Mouse (Mus musculus) erythroblast, adult 5-6 weeks (primary cell): ENCODE results near the gene Xrn1. TPM values are rescaled to one million over a fixed set of nuclear protein-coding genes. Genes with fewer than 3 reads are reported as not detected.
"Not testable (repeated sequence)": the region's sequence is repeated elsewhere in the genome, so short reads cannot be mapped to it uniquely, and the experiment has no call there.

ENCODE experiments used
- ATAC-seq: replicated peaks from 2 replicates; pipeline ENCODE4 v1.8.0; 2016; ENCODE audit warnings: moderate number of reproducible peaks, mild to moderate bottlenecking, moderate TSS enrichment, inconsistent platforms; ENCODE audit not compliant: poor library complexity, low FRiP score, severe bottlenecking
- total RNA-seq, 2 experiments: library from RNA; stranded (forward) in 1 of 2; stranded (reverse) in 1 of 2; fragments of 150-400 nt in 1 of 2; fragments of 200-764, 138-1000 nt in 1 of 2; gene quantifications; 2 replicates each; pipeline versions ENCODE4 v1.2.3 to v1.2.4; 2015 to 2017; ENCODE audit warnings: low replicate concordance in 2 of 2

Xrn1 gene
- total RNA-seq, 2 experiments from 2014 or later: 46.8 to 54.2 TPM

- no peak for ATAC-seq
Observed at GRCm38 (mm10) chr9:96035371-96036086, 81.0 kb downstream of the Xrn1 start.

DNA sequence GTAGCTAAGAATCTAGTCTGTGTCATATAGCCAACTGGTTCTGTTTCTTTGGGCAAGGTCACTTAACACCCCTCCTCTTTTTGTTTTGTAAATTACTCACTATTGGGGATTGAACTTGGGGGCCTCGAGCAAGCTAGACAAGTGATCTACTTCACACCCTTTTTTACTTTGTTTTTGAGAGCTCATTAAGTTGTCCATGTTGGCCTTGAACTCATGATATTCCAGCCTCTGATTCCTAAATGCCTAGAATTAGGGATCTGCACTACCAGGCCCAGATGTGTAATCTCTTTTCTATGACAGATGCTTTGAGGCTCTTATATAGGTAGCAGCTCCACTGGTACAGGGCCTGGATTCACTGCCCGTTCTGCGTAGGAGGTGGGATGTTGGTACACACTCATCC is 89.7 kb downstream of the Xrn1 start:
- no peak for ATAC-seq

DNA sequence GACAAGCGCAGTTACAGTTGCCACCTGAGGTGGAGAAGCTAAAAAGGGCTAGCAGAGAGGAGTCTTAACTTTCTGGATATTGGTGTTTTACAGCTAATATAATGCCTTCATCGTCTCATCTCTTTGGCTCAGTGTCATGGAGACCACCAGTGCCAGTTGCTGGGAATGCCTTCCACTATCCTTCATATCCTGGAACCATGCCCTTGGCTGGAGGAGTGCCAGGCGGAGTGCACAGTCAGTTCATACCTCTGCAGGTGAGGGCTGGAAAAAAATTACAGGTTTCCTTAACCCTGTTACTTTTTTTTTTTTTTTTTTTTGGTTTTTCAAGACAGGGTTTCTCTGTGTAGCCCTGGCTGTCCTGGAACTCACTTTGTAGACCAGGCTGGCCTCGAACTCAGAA is 96.9 kb downstream of the Xrn1 start:
- no peak for ATAC-seq

DNA sequence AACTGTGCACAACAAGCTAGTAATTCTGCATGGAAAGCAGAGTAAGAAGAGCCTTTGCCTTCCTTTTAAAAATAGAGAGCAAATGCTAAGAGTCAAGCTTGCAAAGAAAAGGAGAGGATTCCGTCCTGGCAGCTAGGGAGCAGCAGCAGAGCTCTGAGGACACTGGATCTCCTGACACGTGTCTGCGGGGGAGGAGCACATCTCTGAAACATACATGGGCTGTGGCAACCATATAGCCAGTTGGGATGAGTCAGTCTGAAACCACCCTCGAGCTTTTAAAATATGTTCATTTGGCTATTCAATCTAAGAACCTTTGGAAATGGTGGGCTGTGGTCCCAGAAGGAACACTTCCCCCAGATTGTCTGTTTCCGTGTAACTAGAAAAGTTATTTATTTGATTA is 100.3 kb downstream of the Xrn1 start:
- no peak for ATAC-seq

DNA sequence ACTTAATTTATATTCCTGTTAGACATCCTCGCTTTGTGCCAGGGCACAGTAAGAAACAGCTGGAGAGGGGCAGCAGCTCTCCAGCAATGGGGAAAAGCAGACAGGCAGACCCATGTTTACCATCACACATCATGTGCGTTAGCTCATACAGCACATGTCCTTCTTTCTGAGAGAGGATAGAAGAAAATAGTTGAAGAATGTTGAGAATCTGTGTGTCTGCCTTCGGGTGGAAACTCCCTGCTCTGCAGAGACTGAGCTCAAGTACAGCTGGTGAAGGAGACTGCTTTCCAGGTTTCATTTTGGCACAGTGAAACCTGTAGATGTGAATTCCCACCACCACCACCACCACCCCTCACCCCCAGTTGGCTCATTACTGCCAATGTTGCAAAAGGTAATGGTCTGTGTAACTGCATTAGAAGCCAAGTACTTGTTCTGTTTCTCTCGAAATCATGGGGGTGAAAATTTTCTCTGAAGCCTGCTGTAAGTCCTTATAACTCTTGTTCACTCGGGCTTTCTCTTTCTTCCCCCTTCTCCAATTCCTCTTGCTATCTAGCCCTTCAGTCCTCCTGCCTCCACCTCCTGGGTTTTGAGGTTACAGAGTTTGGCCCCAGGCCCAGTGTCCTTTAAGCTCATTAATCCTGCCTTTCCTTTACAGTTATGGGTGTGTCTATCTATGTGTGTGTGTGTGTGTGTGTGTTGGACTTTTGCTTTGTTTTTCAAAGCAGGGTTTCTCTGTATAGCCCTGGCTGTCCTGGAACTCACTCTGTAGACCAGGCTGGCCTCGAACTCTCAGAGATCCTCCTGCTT is 102.1 kb downstream of the Xrn1 start:
- ATAC-seq: no peak

- ATAC-seq: no peak
Observed at GRCm38 (mm10) chr9:96063083-96063802, 108.7 kb downstream of the Xrn1 start.

- no peak for ATAC-seq
Observed at GRCm38 (mm10) chr9:96063803-96064475, 109.4 kb downstream of the Xrn1 start.

GRCm38 (mm10) chr9:96067507-96067906 is 112.9 kb downstream of the Xrn1 start:
- ATAC-seq: no peak

DNA sequence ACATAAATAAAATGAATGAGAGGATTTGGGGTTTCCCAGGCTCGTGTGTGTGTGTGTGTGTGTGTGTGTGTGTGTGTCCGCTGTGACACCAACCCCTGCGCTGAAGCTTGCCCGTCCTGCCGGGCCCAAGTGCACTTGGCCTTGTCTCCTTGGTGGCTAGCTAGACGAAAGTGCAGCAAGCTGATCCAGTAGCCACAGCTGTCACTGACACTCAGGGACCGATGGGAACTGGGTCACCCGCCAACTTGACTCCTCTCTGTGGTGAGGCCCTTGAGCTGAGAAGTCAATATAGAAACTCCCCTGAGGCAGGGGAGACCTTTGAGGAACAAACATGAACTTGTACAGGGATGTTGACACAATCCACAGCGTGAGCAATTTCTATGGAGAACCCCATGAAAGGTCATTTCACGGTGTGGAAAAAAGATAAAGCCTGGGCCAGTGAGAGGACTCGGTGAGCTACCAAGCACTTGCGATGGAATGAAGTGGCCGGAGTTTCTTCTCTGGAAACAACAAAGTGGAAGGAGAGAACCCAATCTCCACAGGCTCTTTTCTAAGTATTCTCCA is 124.3 kb downstream of the Xrn1 start:
- ATAC-seq: no peak

DNA sequence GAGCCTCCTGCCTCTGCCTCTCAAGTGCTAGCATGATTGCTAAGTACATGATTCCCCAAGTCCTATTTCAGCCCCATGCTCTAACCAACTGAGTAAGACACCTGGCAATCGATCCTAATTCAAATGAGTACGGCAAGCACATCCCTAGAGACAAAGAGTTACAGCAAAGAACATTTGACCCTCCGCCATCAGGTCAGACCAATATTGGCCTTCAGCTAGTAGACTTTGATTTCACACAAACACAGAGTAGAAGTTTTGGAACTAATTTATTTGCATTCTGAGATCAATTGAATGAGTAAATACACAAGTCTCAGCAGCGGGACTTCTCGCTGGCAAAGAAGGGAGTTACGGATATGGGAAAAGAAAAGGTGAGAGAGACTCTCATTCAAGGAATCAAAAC is 130.7 kb downstream of the Xrn1 start:
- ATAC-seq: no peak

- no peak for ATAC-seq
Observed at GRCm38 (mm10) chr9:96087671-96088070, 133.1 kb downstream of the Xrn1 start.

GRCm38 (mm10) chr9:96088456-96088855 is 133.9 kb downstream of the Xrn1 start:
- ATAC-seq: not testable (repeated sequence)

DNA sequence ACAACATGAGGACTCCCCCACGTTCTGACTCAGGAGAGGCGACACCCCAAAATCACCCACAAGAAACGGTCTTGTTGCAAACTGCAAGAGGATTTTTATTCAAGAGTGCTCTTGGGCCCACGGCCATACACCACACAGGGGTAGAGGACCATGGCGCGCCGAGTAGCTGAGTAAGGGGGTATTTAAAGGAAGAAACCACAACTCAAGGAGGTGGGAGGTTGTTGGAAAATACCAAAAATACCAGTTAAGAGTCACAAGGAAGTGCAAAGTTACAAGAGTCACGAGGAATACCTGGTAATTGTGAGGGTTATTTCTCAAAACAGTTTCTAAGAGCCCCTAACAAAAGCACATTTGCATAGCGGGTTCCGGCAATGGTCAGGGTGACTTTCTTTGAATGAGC is 138.1 kb downstream of the Xrn1 start:
- ATAC-seq: not testable (repeated sequence)

DNA sequence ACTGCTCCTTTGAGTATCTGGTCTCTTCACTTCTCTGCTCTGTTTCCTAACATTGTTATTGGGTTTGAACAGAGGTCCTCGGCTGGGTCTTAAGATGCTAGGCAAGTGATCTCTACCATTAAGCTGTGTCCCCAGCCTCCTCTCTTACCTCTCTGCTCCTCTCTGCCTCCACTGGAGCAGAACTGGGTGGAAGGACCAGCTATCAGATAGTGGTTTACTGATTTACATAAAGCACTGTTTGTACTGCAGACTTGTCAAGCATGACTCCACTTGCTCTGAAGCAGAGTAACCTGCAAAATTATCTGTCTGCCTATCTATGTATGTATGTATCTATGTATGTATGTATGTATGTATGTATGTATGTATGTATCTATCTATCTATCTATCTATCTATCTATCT is 138.7 kb downstream of the Xrn1 start:
- ATAC-seq: no peak

GRCm38 (mm10) chr9:96094341-96094740 is 139.8 kb downstream of the Xrn1 start:
- ATAC-seq: no peak

DNA sequence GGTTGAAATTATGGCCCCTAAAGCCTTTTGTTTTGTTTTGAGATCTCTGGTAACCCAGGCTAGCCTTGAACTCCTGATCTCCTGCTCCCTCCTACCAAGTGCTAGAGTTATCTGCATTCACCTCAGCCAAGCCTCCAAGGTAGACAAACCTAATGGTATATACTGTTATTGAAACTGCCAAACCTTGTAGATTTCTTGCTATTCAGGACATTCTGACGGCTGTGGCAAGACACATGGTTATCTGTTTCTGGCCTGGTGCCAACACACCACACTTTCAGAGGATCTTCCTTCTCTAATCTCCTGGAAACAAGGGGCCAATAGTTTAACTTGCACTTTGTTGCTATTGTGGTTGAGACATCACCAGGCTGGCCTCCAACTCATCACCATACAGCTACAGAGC is 140.6 kb downstream of the Xrn1 start:
- ATAC-seq: no peak

DNA sequence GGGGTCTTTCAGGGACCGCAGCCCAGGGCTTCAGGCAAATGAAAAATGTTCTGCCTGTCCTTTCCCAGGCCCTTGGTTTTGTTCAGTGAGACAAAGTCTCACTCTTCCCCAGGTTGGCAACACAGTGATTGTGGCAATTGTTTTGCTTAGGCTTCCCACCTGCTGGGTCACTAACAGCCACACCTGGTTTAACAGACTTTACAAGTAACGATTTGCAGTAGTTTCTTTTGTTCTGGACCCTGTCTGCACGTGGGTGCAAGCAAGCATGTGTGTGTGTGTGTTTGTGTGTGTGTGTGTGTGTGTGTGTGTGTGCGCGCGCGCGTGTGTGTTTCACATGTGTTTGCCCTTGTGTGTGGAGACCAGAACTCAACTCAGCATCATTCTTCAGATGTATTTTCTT is 148.3 kb downstream of the Xrn1 start:
- ATAC-seq: no peak
